Mouse (Mus musculus): Measurements from ENCODE around the gene Rc3h1. TPM values are rescaled to one million over a fixed set of nuclear protein-coding genes. Genes with fewer than 3 reads are reported as not detected.
"Not testable (repeated sequence)": the region's sequence is repeated elsewhere in the genome, so short reads cannot be mapped to it uniquely, and the experiment has no call there.

Gene Rc3h1
- polyA plus RNA-seq (2012; rRNA removed): 10.6 and 11.2 TPM in 2 replicates

DNA sequence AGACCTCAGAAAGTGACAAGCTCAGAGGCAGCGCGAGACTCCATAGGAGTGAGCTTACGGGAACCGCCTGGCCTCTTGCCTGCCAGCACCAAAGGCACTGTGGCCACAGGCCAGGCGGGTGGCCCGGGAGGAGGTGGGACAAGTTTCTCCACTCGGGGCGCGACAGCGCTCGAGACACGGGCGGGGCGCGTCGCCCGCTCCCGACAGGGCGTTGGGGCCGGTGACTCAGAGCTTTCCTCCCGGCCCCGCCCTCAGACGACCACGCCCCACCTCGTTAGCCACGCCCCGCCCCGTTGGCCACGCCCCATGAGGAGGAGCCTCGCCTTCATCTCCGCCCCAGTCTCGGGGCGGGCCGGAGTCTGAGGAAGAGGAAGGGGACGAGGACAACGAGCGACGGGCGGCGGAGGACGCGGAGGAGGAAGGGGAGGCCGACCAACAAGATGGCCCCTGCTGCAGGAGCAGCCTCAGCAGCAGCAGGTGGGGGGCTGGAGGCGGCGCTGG, at the start of gene Rc3h1:
Rc3h1 (plus strand) TSS at position 362 of the 501 bp plus-strand sequence.
- peak; percentile 90 to 99 for DNase-seq (ENCODE audit: extremely low spot score in 1 of 2, low spot score in 1 of 2)

DNA sequence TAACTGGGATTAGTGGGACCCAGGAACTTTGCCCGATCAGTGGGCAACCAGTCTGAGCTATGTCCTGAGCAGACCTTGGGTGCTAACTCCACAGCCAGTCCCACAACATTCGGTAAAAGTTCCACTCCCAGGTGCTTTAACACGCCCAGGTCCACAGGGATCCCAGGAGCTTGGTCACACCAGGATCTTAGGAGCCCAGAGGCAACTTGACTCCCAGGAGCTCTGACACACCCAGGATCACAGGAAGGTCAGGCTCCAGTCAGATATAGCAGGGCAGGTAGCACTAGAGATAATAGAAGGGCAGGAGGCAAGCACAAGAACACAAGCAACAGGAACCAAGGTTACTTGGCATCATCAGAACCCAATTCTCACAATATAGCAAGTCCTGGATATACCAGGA, 48.1 kb upstream of the Rc3h1 start:
- DNase-seq (ENCODE audit: extremely low spot score in 1 of 2, low spot score in 1 of 2): no peak

DNA sequence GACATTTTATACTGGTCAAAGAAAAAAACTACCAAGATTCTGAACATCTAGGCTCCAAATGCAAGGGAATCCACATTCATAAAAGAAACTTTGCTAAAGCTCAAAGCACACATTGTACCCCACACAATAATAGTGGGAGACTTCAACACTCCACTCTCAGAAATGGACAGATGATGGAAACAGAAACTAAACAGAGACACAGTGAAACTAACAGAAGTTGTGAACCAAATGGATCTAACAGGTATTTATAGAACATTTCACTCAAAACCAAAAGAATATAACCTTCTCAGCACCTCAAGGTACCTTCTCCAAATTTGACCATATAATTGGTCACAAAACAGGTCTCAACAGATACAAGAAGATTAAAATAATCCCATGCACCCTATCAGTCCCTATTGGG, 46.3 kb upstream of the Rc3h1 start:
- DNase-seq (ENCODE audit: extremely low spot score in 1 of 2, low spot score in 1 of 2): not testable (repeated sequence)

DNA sequence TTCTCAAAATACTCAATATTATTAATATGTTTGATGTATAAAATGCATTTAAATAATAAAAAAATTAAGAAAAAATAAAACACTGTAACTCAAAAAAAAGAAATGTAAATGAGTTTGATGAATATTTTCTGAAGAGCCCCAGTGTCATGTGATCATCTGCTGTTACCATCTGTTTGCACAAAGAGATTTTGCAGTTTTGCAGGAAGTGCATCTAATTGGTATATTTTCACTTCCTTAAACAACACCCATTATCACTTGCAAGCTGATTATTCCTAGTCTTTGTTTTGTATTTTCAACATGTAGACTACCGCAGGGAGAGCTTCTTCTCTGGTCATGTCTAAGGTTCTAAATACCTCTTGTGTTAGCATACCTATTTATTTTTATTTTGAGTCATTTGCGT, 45.1 kb upstream of the Rc3h1 start:
- DNase-seq (ENCODE audit: extremely low spot score in 1 of 2, low spot score in 1 of 2): no peak

DNA sequence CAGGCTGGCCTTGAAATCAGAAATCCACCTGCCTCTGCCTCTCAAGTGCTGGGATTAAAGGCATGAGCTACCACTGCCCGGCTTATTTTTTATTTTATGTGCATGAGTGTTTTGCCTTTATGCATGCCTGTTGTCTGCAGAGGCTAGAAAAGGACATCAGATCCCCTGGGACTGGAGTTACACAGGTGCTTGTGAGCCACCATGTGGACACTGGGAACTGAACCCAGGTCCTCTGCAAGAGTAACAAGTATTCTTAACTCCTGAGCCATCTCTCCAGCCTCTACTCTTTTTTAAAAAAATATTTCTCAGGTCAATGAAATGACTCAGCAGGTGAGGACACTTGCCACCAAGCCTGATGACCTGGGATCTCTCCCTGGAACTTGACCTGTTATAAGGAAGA, 44.6 kb upstream of the Rc3h1 start:
- DNase-seq (ENCODE audit: extremely low spot score in 1 of 2, low spot score in 1 of 2): no peak

DNA sequence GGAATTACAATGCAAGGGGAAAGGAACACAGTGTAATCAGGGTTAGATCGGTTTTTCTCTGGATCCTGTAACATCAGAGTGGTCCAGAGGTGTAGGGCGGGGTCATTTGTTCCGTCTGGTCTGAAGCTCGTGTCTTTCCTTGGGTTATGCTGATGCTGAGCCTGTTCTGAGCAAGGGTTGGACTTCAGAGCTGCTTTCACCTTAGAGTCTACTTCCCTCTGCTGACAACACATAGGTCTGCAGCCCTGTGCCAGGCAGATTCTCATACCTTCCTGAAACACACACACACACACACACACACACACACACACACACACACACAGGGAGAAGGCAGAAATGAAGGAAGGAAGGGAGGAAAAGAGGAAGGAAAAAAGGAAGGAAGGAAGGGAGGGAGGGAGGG, 43.2 kb upstream of the Rc3h1 start:
- DNase-seq (ENCODE audit: extremely low spot score in 1 of 2, low spot score in 1 of 2): peak; percentile 5 to 57

DNA sequence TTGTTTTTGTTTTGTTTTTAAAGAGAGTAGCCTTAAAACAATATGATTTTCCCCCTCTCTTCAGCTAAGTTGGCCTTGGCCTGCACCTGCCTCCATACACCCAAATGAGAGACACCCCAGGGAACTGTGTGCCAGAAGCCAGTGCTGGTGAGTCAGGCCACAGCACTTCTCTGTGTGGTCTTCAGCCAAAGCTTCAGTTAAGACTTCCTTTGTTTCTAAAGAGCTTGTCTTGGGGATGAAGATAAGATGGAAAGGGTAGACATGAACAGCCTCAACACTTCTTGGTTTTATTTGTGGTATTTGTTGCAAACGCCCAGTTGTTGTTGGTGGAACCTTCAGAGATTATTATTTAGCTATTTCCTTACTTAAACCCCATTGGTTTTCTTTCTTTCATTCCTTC, 31.5 kb upstream of the Rc3h1 start:
- no peak for DNase-seq (ENCODE audit: extremely low spot score in 1 of 2, low spot score in 1 of 2)

DNA sequence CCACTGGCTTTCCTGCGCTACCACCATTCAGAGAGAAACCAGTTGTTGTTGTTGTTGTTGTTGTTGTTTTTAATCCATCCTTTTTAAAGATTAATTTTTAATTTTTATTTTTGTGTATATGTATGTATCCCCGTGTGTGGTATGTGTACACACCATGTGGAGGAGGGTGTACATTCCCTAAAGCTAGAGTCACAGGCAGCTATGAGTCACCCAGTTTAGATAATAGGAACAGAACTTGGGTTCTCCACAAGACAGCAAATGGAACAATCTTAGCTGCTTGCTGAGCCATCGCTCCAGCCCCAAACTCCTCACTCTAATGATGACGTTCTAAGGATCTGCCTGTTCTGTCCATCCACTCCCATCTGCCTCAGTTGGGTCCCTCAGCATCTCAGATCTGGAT, 29.2 kb upstream of the Rc3h1 start:
- no peak for DNase-seq (ENCODE audit: extremely low spot score in 1 of 2, low spot score in 1 of 2)

DNA sequence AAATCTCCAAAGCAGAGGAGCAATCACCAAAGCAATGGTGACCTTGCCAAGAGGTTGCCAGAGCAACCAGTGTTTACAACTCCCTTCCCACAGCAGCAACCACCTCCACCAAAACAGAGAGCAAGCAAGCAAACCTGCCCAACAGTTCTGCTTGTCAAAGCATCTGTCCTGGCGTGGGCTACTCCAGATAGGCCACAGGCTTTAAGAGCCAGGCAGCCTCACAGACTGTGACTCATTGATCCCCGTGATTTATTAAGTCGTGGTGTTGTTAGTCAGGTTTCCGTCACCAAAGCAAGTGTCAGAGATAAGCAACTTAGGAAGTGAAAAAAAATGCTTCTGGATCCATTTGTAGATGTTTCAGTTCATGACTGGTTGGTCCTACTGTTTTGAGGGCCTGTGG, 27.7 kb upstream of the Rc3h1 start:
- no peak for DNase-seq (ENCODE audit: extremely low spot score in 1 of 2, low spot score in 1 of 2)

DNA sequence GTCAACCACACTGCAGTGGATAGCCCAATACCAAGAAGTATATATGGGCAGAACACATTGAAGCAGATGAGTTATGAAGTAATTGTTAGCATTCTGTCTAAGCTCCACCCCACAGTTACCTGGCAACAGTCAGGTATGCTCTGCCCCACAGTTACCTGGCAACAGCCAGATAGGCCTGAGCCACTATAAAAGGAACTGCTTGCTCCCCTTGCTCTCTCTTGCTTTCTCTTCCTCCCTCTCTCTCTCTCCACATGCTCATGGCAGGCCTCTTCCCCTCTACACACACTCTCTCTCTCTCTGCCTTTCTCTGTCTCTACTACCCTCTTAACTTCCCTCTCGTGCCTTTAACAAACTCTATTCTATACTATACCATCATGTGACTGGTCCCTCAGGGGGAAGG, 24.8 kb upstream of the Rc3h1 start:
- not testable (repeated sequence) for DNase-seq (ENCODE audit: extremely low spot score in 1 of 2, low spot score in 1 of 2)

DNA sequence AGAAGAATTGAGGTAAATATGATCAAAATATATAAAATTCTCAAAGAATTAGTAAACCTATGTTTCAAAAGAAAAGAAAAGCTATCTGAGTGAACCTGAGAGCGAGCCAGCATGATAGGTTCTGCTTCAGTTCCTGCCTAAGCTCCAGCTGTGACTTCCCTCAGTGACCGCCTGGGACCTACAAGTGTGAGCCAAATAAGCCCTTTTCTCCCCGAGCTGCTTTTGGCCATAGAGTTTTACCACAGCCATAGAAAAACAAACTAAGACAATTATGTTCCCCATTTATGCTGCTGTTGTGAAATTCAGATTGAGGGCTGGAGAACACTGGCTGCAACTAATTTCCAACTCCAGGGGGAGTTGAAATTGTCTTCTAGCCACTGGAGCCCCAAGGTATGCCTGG, 24.2 kb upstream of the Rc3h1 start:
- DNase-seq (ENCODE audit: extremely low spot score in 1 of 2, low spot score in 1 of 2): no peak

DNA sequence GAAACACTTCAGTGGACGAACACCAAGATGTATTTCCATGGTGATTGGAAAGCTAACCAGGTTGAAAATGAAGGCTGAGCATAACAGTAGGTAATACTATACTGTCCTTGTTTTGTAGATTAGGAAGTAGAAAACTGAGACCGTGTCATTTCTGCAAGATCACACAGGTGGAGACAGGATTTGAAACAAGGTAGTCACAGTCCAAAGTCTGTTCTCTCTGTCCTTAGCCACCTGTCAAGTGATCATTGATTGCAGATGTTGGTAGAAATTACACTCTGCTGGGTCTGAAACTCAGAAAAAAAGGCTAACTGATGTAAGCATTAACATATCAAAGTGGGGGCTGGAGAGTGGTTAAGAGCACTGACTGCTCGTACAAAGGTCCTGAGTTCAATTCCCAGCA, 21.9 kb upstream of the Rc3h1 start:
- no peak for DNase-seq (ENCODE audit: extremely low spot score in 1 of 2, low spot score in 1 of 2)

DNA sequence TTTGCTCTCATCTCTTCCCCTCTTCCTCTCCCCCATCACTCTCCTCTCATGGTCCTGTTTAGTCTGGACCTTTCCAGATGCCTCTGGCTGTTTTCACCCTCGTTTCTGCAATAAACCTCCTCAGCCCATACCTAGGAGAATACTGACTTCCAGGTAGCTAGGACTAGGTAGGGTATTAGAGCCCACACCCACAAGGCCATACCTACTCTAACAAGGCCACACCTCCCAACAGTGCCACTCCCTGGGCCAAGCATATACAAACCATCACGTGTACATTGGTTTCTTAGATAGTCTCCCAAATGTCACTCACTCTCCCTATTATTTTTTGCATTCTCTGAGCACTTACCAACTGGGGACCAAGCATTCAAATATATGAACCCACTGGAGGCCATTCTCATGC, 21.2 kb upstream of the Rc3h1 start:
- no peak for DNase-seq (ENCODE audit: extremely low spot score in 1 of 2, low spot score in 1 of 2)

DNA sequence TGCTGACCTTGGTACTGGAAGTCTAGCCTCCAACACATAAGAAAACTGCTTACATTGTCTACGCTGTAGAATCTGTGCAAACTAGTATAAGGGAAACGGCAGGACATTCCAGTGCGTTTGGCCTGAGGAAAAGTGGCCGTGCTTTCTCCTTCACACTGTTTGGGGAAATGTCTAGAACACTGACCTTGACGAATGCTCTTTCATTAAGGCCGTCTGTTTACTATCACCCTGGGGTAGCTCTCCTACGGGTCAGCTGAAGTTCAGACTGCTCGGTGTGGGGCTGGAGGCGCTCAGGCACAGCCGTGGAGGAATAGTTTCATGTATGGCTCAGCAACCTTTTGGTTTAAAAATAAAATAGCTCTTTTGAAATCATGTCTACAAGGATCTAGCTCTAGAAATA, 6.5 kb upstream of the Rc3h1 start:
- no peak for DNase-seq (ENCODE audit: extremely low spot score in 1 of 2, low spot score in 1 of 2)

DNA sequence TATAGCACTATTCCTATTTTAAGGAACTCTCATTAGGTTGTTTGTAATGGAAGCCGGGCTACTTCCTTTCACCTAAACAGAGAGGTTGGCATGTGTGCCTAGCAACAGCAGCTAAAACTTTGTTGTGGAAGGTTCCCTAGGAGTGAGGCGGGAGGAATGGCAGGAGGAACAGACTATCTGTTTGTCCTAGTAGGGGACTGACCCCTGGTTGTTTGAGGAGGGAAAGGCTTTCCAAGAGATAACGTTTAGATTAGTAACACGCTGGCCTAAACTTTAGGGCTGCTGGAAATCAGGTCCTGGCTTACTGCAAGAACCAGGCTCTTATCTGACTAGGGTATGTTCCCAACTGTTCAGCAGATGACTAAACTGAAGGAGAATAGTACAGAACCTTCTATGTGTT, 2.2 kb upstream of the Rc3h1 start:
- DNase-seq (ENCODE audit: extremely low spot score in 1 of 2, low spot score in 1 of 2): no peak

DNA sequence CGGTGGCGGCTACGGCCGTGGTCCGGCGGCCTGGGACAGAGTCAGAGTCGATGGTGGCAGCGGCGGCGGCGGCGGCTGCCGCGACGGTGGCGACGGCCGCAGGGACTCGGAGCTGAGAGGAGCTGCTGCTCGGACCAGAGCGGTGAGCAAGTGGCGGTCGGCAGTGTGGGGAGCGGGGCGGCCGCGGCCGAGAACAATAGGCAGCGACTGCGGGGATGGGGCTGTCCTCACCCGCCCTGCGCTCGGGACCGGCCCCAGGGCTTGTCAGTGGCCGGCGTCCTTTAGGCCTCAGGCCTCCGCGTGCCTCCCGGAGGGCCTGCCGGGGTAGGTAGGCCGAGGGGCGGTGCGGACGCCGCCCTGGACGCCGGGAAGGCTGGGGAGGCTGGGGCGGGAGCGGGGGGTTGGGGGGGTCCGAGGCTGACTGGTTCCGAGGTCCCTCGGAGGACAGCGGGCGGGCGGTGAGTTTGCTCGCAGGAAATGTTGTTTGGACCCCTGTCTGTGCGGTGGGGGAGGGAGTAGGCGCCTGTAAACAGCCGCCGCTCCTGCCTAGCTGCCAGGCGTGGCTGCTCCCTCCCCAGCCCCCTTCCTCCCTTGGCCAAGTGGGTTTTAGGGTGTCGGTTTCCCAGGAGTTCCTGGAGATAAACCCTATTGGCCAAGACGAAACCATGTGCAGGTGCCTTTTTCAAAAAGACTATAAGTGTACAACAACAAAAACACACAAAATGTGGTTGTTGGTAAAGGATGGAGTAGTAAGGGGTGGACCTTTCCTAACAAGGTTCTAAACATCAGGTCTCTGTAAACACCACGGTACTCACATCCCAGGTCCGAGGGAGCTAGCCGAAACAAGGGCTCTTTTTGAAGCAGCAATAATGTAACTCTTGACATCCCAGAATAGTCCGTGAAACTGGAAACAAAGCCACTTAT, 602 bp downstream of the Rc3h1 start:
- peak; percentile 33 to 37 for DNase-seq (ENCODE audit: extremely low spot score in 1 of 2, low spot score in 1 of 2)

DNA sequence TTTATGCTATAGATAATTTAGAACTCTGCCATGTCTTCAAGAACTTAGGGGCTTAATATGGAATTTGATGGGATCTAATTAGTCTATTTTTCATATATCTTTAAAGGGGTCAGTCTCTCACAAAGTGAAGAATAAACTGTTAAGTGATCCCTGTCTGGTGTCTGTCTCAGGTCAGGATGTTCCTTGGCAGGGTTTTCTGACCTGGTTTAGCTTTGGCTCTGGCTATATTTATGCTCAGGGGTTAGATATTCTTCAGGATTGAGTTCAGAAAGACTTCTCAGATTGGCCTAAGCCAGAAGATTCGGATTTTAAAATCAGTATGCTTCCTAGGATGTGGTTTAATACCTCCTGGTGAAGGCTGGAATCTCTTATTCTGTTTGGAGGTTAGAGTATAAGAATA, 4.0 kb downstream of the Rc3h1 start:
- no peak for DNase-seq (ENCODE audit: extremely low spot score in 1 of 2, low spot score in 1 of 2)

DNA sequence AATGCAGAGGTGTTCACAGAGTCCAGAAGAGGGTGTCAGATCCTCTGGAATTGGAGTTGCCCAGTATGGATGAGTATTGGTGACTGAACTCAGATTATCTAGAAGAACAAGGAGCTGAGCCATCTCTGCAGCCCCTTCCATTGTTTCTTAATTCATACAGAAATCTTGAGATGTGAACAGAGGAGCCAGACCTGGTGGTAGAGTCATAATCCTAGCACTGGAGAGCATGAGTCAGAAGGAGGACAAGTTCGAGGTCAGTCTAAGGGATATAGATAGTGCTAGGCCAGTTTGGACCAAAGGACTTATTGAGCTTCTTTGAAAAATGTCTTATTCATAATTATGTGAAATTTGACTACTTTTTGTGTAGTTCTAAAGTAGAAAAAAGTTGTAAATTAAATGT, 4.6 kb downstream of the Rc3h1 start:
- no peak for DNase-seq (ENCODE audit: extremely low spot score in 1 of 2, low spot score in 1 of 2)

DNA sequence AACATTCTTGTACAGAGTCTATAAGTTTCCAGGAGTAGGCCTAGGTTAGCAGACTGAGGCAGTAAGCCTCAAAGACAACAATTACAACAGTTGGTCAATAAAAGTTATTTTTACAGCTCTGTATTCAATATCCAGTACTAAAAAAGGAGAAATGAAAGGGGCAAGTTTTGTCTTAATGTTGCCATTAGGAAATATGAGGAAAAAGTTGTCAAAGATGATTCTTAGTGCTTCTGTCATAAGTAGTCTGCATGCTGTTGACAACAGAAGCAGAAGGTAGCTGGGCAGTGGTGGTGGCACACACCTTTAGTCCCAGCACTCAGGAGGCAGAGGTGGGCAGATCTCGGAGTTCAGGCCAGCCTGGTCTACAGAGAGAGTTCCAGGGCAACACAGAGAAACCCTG, 13.2 kb downstream of the Rc3h1 start:
- DNase-seq (ENCODE audit: extremely low spot score in 1 of 2, low spot score in 1 of 2): no peak

DNA sequence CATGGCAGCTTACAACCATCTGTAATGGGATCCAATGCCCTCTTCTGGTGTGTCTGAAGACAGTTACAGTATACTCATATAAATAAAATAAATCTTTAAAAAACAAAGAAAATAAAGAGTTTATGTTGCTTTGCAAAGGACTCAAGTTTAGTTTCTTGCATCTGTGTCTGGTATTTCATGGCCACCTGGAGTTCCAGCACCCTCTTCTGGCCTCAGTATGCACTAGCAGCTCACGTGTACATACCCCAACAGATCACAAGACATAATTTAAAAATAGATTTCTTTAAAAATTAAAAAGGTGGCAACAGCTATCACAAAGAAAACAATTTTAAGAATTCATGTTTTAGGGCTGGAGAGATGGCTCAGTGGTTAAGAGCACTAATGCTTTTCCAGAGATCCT, 15.7 kb downstream of the Rc3h1 start:
- no peak for DNase-seq (ENCODE audit: extremely low spot score in 1 of 2, low spot score in 1 of 2)

DNA sequence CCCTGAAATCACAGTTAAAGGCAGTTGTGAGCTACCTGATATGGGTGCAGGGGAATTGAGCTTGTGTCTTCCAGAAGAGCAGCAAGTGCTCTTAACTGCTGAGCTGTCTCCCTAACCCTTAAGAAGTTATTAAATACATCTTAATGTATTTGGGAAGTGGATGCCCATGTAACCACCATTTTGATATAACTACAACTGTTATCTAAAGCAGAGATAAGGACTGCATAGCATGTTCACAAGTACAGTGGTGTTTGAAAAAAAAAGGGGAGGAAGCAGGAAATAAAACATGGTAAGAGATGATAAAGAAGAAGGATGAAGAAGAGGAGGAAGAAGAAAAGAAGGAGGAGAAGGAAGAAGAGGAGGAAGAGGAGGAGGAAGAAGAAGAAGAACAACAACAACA, 25.1 kb downstream of the Rc3h1 start:
- no peak for DNase-seq (ENCODE audit: extremely low spot score in 1 of 2, low spot score in 1 of 2)

DNA sequence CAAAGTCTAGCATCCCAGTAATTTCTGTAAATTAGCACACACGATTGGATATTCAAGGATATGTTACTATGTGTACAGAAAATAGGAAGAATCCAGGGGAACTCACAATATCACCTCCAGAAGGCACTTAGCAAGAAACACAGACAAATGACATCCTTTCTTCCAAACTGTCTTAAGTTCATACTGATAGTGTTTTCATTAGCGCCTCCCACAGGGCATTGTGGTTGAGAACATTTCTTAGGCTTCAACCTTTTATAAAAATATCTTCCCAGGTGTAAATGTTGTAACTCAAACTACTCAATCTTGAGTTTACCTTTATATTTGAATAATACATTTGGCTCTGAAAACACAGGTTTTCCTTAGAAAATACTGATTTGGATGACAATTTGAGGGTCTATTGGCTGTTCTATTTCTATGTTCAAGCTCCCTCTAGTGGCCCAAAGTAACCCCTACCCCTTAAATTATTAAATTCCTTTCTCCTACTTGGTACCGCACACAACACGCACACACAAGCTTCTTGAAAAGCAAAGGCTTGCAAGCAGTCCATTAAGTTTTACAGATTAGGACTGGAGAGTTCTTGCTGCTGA, 27.8 kb downstream of the Rc3h1 start:
- DNase-seq (ENCODE audit: extremely low spot score in 1 of 2, low spot score in 1 of 2): peak in 1 of 2 experiments; percentile 60
